8 mouse cellular contexts compared by ENCODE assay signal in genomic region chr19:27430406-27430805, GRCm38 (mm10). TPM values are rescaled to one million over a fixed set of nuclear protein-coding genes. Genes with fewer than 3 reads are reported as not detected.
DNase-seq lines count a peak whose midpoint lies in the region; ATAC-seq lines count a peak whose summit lies in the region.

No protein-coding gene starts in this region.

- peak; percentile 40 for DNase-seq in 3T3-L1 (ENCODE audit: low read depth, low spot score)
- peak; percentile 18 for DNase-seq in brain, adult 2 months (ENCODE audit: low read depth, low spot score)
- DNase-seq in midbrain, embryonic 14.5 days, result no peak
- DNase-seq in retina, embryonic 14.5 days (ENCODE audit: low spot score), result no peak

- peak overlapping the region; percentile 69 for H3K9ac ChIP-seq in forebrain, embryonic 16.5 days (replicated peaks; ENCODE audit: low read depth, low read length)
- peak overlapping the region; percentile 63 for H3K9ac ChIP-seq in kidney, embryonic 14.5 days (ENCODE audit: low read depth, low read length)
- peak overlapping the region; percentile 73 for H3K9ac ChIP-seq in midbrain, embryonic 14.5 days (replicated peaks; ENCODE audit: low read length)

- peaks cover 9% of the 10 kb centered on the region for H3K36me3 ChIP-seq in erythroblast, embryonic 14.5 days (ENCODE audit: control insufficient read depth)
- 0 out of 2 replicates have a peak, but pooled peaks cover under 1% of the 10 kb centered on the region for H3K36me3 ChIP-seq in forebrain, embryonic 16.5 days (ENCODE audit: control insufficient read depth, insufficient read depth)
- H3K36me3 ChIP-seq in kidney, embryonic 14.5 days (ENCODE audit: control insufficient read depth, insufficient read depth, low read length), result peaks cover 5% of the 10 kb centered on the region
- H3K36me3 ChIP-seq in midbrain, embryonic 14.5 days (ENCODE audit: control insufficient read depth, insufficient read depth, low read length), result peaks cover 3% of the 10 kb centered on the region; the same call in 1 of the 2 replicates

- ATAC-seq in erythroblast, adult 5-6 weeks (replicated peaks; ENCODE audit: low FRiP score, poor library complexity, severe bottlenecking), result no peak
- 0 out of 2 replicates have a peak, but pooled peaks have one; percentile 1 for ATAC-seq in forebrain, embryonic 16.5 days
- ATAC-seq in kidney, embryonic 14.5 days (ENCODE audit: low FRiP score, low TSS enrichment), result no peak
- no peak for ATAC-seq in midbrain, embryonic 14.5 days (ENCODE audit: low FRiP score, low TSS enrichment)

- WGBS in forebrain, embryonic 16.5 days, result under 1% methylated on average over 10 of the region's 10 CpGs
- 2% methylated on average over 10 of the region's 10 CpGs for WGBS in kidney, embryonic 14.5 days
- WGBS in midbrain, embryonic 14.5 days, result under 1% methylated on average over 10 of the region's 10 CpGs

- H3K4me2 ChIP-seq in forebrain, embryonic 16.5 days (ENCODE audit: low read length), result peak overlapping the region; percentile 80
- peak overlapping the region; percentile 84 for H3K4me2 ChIP-seq in kidney, embryonic 14.5 days (replicated peaks; ENCODE audit: low read depth, low read length)
- H3K4me2 ChIP-seq in midbrain, embryonic 14.5 days (ENCODE audit: low read length), result peak overlapping the region; percentile 89

- peak overlapping the region; percentile 90 for H3K27ac ChIP-seq in forebrain, embryonic 16.5 days (ENCODE audit: low read length)
- H3K27ac ChIP-seq in kidney, embryonic 14.5 days (ENCODE audit: low read depth, low read length), result peak overlapping the region; percentile 78
- peak overlapping the region; percentile 89 for H3K27ac ChIP-seq in midbrain, embryonic 14.5 days (replicated peaks; ENCODE audit: low read depth, low read length)

- H3K9me3 ChIP-seq in erythroblast, embryonic 14.5 days (ENCODE audit: control insufficient read depth, low read length), result no peaks in the 10 kb centered on the region
- H3K9me3 ChIP-seq in forebrain, embryonic 16.5 days (ENCODE audit: control insufficient read depth, low read length), result no peaks in the 10 kb centered on the region
- H3K9me3 ChIP-seq in kidney, embryonic 14.5 days (ENCODE audit: control insufficient read depth, low read length), result no peaks in the 10 kb centered on the region
- no peaks in the 10 kb centered on the region for H3K9me3 ChIP-seq in midbrain, embryonic 14.5 days (ENCODE audit: control insufficient read depth, low read length)

- peak overlapping the region; percentile 94 for H3K4me3 ChIP-seq in erythroblast, embryonic 14.5 days (replicated peaks)
- peak overlapping the region; percentile 73 for H3K4me3 ChIP-seq in forebrain, embryonic 16.5 days (replicated peaks; ENCODE audit: low read length)
- peak overlapping the region; percentile 93 for H3K4me3 ChIP-seq in kidney, embryonic 14.5 days (ENCODE audit: low read length)
- peak overlapping the region; percentile 73 for H3K4me3 ChIP-seq in midbrain, embryonic 14.5 days (replicated peaks; ENCODE audit: low read depth, low read length)

- no peaks in the 10 kb centered on the region for H3K27me3 ChIP-seq in erythroblast, embryonic 14.5 days (ENCODE audit: control insufficient read depth)
- no peaks in the 10 kb centered on the region for H3K27me3 ChIP-seq in forebrain, embryonic 16.5 days (replicated peaks; ENCODE audit: control insufficient read depth, insufficient read depth, low read length)
- no peaks in the 10 kb centered on the region for H3K27me3 ChIP-seq in kidney, embryonic 14.5 days (ENCODE audit: control insufficient read depth, insufficient read depth, low read length)
- no peaks in the 10 kb centered on the region for H3K27me3 ChIP-seq in midbrain, embryonic 14.5 days (ENCODE audit: control insufficient read depth, insufficient read depth, low read length)

- peaks cover 31% of the 10 kb centered on the region for H3K4me1 ChIP-seq in erythroblast, embryonic 14.5 days (ENCODE audit: control insufficient read depth)
- peaks cover 16% of the 10 kb centered on the region for H3K4me1 ChIP-seq in forebrain, embryonic 16.5 days (replicated peaks; ENCODE audit: control insufficient read depth, insufficient read depth, low read length)
- peaks cover 13% of the 10 kb centered on the region; the same call in 1 of the 2 replicates for H3K4me1 ChIP-seq in kidney, embryonic 14.5 days (ENCODE audit: control insufficient read depth, insufficient read depth, low read length)
- H3K4me1 ChIP-seq in midbrain, embryonic 14.5 days (ENCODE audit: control insufficient read depth, insufficient read depth, low read length), result peaks cover 15% of the 10 kb centered on the region

RNA-seq across cellular contexts. Expression of gene Pum3, which starts 0.8 kb away (rescaled TPM):
- polyA plus RNA-seq in erythroblast, embryonic 14.5 days (2012), result 1.5 and 1.9 TPM in 2 replicates
- 28.4 and 57.3 TPM in 2 replicates for total RNA-seq in erythroblast, adult 5-6 weeks (2015; ENCODE audit: low replicate concordance)
- 19.8 and 26.0 TPM in 2 replicates for total RNA-seq in erythroblast, adult 5-6 weeks (2017; ENCODE audit: low replicate concordance)
- polyA plus RNA-seq in forebrain, embryonic 16.5 days (2015; fragmentation: Nextera tagmentation; extraction: Ambion mirVana), result 64.9 and 83.6 TPM in 2 replicates
- polyA plus RNA-seq in kidney, embryonic 14.5 days (2014; fragmentation: Nextera tagmentation; extraction: Ambion mirVana), result 85.8 and 96.5 TPM in 2 replicates
- 54.5 and 59.6 TPM in 2 replicates for polyA plus RNA-seq in midbrain, embryonic 14.5 days (2014; fragmentation: Nextera tagmentation; extraction: Ambion mirVana)

Comparison
In these comparisons a context has a peak if more than half of its experiments do, and no peak if none do; other contexts are left out.
1. DNase-seq: peak in 3T3-L1 (single experiment) and brain, adult 2 months (single experiment); none in midbrain, embryonic 14.5 days (single experiment) and retina, embryonic 14.5 days (single experiment).
2. RNA of gene Pum3, which starts 0.8 kb away (polyA plus RNA-seq): 85.8 to 96.5 TPM in kidney, embryonic 14.5 days, 64.9 to 83.6 TPM in forebrain, embryonic 16.5 days and 54.5 to 59.6 TPM in midbrain, embryonic 14.5 days; 1.5 to 1.9 TPM in erythroblast, embryonic 14.5 days; every median in the first group is over 10 times any median in the second.
3. Peak in every context shown above with its lines, with median percentiles within 50 percentile points of each other: H3K4me3 ChIP-seq, H3K27ac ChIP-seq, H3K4me2 ChIP-seq and H3K9ac ChIP-seq.